ENCODE assay signal across 19 mouse cellular contexts in genomic region chr11:67895641-67896040, GRCm38 (mm10). TPM values are rescaled to one million over a fixed set of nuclear protein-coding genes. Genes with fewer than 3 reads are reported as not detected.
A peak's percentile ranks its signal among the peaks of the same experiment; 100 is the strongest.
DNase-seq lines count a peak whose midpoint lies in the region; ATAC-seq lines count a peak whose summit lies in the region.
"Had no signal": no experiment of that assay in that cellular context is flagged by ENCODE, and none has a peak within 500 bp of the region (broad histone marks: within the 10 kb centered on the region; RNA-seq: fewer than 3 reads in every experiment).

No protein-coding gene starts in this region.

- H3K9ac ChIP-seq in hindbrain, embryonic 12.5 days = no peak overlapping the region
- H3K9ac ChIP-seq: heart, embryonic 15.5 days; limb, embryonic 12.5 days; liver, embryonic 14.5 days; stomach, embryonic 15.5 days had no signal

- no peak overlapping the region for H3K4me3 ChIP-seq in hindbrain, embryonic 10.5 days
- H3K4me3 ChIP-seq in hindbrain, embryonic 12.5 days = no peak overlapping the region
- H3K4me3 ChIP-seq: heart, embryonic 15.5 days; layer of hippocampus, adult 2 months; limb, embryonic 12.5 days; stomach, embryonic 15.5 days had no signal

- ATAC-seq in hindbrain, embryonic 12.5 days (ENCODE audit: low FRiP score) = no peak
- ATAC-seq: CD4-positive, CD25-positive, alpha-beta regulatory T cell, adult 4 months had no signal

- DNase-seq in cerebellum, postnatal 10 days = peak; percentile 24 to 37
- DNase-seq in cerebellum, postnatal 4 days (ENCODE audit: low spot score in 2 of 2) = no peak
- peak; percentile 6 for DNase-seq in hindbrain, embryonic 10.5 days (ENCODE audit: low spot score)
- DNase-seq in right cerebral cortex, adult 18-20 months = peak; percentile 6
- no peak for DNase-seq in right cerebral cortex, postnatal 14 days
- no peak for DNase-seq in kidney, adult 9 months
- no peak for DNase-seq in urinary bladder, postnatal 14 days (ENCODE audit: low spot score)
- DNase-seq: cerebellum, postnatal 36 days; heart, adult 18-20 months; kidney, adult 11 months; kidney, postnatal 10 days had no signal

- H3K27me3 ChIP-seq in hindbrain, embryonic 10.5 days (ENCODE audit: insufficient read depth, poor library complexity, severe bottlenecking) = no peaks in the 10 kb centered on the region
- no peaks in the 10 kb centered on the region for H3K27me3 ChIP-seq in hindbrain, embryonic 12.5 days
- H3K27me3 ChIP-seq: heart, embryonic 15.5 days; limb, embryonic 12.5 days; stomach, embryonic 15.5 days had no signal

- no peaks in the 10 kb centered on the region for H3K36me3 ChIP-seq in hindbrain, embryonic 10.5 days
- H3K36me3 ChIP-seq in hindbrain, embryonic 12.5 days = no peaks in the 10 kb centered on the region
- H3K36me3 ChIP-seq: G1E; heart, embryonic 15.5 days; limb, embryonic 12.5 days; stomach, embryonic 15.5 days had no signal

- no peaks in the 10 kb centered on the region for H3K9me3 ChIP-seq in hindbrain, embryonic 10.5 days
- H3K9me3 ChIP-seq in hindbrain, embryonic 12.5 days (replicated peaks) = no peaks in the 10 kb centered on the region
- H3K9me3 ChIP-seq: heart, embryonic 15.5 days; limb, embryonic 12.5 days; stomach, embryonic 15.5 days had no signal

- H3K4me2 ChIP-seq in hindbrain, embryonic 12.5 days (replicated peaks) = no peak overlapping the region
- H3K4me2 ChIP-seq: heart, embryonic 15.5 days; limb, embryonic 12.5 days; stomach, embryonic 15.5 days had no signal

- WGBS in hindbrain, embryonic 10.5 days = 72% methylated on average over 7 of the region's 7 CpGs
- WGBS in hindbrain, embryonic 12.5 days = 53% methylated on average over 7 of the region's 7 CpGs

- no peak overlapping the region for H3K27ac ChIP-seq in hindbrain, embryonic 10.5 days
- H3K27ac ChIP-seq in hindbrain, embryonic 12.5 days = no peak overlapping the region
- H3K27ac ChIP-seq: layer of hippocampus, adult 2 months; limb, embryonic 12.5 days; liver, embryonic 14.5 days; stomach, embryonic 15.5 days had no signal

- H3K4me1 ChIP-seq in hindbrain, embryonic 10.5 days (replicated peaks) = peaks cover 7% of the 10 kb centered on the region; the same call in 1 of the 2 replicates
- peaks cover 5% of the 10 kb centered on the region for H3K4me1 ChIP-seq in hindbrain, embryonic 12.5 days
- H3K4me1 ChIP-seq: stomach, embryonic 15.5 days had no signal

RNA-seq across cellular contexts. Expression of gene Usp43, which starts 26.3 kb away (rescaled TPM):
- polyA plus RNA-seq in hindbrain, embryonic 10.5 days (2016; fragmentation: Nextera tagmentation; extraction: Ambion mirVana) = 0.77 and 1.2 TPM in 2 replicates
- polyA plus RNA-seq in hindbrain, embryonic 12.5 days (2016; fragmentation: Nextera tagmentation; extraction: Ambion mirVana) = 0.80 and 0.86 TPM in 2 replicates
- polyA plus RNA-seq: CD4-positive, CD25-positive, alpha-beta regulatory T cell, adult 4 months; G1E had no signal

Comparison
In these comparisons a context has a peak if more than half of its experiments do, and no peak if none do; other contexts are left out.
1. DNase-seq: peak in cerebellum, postnatal 10 days (2 of 2), hindbrain, embryonic 10.5 days (single experiment) and right cerebral cortex, adult 18-20 months (single experiment); none in cerebellum, postnatal 4 days (0 of 2), right cerebral cortex, postnatal 14 days (single experiment), kidney, adult 9 months (single experiment) and urinary bladder, postnatal 14 days (single experiment).